Mouse (Mus musculus): ENCODE measurements around the gene Tmem117.

The Tmem117 gene

DNA sequence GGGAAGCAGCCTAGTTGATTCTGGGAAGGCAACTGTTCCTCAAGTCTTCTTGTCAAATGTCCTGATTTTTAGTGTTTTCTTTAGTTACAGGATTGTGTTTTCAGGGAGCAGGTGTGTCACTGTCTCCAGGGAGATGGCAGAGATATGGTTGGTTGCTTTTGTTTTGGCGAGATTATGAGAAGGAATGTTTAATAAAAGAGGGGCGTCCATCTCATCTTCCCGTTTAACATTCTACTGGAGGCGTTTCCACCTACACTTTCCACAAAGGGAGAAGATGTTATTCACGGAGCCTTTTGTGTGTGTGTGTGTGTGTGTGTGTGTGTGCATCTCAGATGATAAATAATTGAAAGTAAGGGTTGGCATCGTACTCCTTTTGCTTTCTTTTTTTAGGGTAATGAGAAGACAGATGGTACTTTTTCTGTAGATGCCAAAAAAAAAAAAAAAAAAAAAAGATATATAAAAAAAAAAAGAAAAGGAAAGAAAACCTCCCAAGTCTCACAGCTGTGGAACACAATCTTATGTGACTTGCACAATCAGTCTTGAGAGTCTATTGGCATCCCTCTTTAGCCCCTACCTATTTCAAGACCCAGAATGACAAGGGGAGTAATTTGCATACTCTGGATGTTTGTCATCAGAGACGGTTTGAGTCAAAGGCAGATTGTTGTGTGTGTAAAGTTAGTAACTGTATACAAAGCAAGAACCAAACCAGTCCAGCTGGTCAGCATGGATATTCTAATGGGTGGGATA is 142.0 kb downstream of the Tmem117 start:
- peak in 1 of 2 experiments; percentile 28 for DNase-seq (ENCODE audit: low spot score in 2 of 2)

DNA sequence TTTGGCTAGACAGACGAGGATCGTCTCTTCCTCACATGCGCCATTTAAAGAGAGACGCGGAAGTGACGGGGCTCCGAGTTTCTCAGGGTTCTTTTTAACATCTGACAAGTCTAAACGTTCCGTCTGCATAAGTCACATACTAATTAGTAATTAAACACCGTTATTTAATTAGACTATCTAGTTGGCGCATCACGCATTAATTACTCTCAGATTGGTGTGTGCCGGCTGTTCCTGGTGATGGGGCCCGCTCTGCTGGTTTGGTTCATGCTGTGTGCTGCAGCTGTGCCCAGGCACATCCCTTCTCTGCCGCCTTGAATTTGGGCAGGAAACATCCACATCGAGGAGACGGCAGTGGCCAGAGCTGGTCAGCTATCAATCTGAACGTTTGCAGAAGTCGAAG is 142.7 kb downstream of the Tmem117 start:
- DNase-seq (ENCODE audit: low spot score in 2 of 2), result no peak

DNA sequence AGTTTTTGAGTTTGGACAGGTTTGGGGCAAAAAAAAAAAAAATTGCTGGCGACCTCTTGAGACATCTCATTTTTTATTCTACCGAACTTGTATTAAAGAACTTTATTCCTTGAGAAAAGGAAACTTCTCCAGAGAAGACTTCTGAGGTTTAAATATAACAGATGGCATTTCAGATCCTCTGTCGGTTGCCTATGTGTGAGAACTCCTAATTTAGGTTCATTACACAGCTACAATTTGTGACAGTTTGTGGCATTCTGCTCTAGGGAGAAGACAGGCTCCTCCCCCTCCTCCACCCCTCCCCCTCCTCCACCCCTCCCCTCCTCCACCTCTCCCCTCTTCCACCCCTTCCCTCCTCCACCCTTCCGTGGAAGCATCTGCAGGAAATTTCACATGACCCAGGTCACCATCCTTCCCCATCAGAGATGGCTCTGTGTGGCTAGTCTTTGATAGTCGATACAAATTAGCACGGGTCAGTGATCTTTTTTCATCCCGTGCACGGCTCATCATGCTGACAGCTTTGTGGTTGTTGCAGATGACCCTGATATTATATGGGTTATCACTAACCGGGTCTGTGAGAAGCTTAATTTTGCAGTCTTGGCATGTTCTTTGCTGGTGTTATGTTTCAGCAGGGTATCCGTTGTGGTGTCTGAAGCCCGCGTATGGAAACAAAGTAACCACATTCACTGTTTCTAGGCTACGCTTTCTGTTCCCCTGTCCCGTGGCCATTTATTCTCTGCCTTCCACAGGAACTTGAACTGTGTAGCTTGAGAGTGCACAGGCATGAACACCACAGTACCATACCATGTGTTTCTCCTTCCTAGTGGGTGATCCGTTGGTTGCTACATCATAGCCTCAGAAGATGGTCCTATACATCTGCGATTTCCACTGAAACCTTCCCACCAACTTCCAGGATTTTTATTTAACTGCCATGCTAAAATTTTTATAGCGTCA is 147.4 kb downstream of the Tmem117 start:
- no peak for DNase-seq (ENCODE audit: low spot score in 2 of 2)

DNA sequence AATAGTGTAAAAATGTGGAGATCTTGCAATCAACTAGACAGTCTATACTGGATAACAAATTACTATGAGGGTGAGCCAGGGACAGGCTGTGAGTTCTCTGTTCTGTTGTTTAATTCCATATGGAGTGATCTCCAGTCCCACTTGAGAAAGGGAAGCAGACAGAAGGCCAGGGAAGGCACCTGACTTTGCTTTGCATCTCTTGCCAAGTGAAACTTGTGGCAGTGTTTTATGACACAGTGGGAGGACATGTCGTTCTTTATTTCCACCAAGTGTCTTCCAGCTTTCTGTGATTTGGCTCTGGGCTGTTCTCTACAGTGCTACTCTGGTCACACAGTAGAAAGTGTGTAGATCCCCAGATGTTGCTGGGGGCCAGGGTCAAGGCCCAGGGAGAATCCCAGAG is 152.5 kb downstream of the Tmem117 start:
- peak in 1 of 2 experiments; percentile 26 for DNase-seq (ENCODE audit: low spot score in 2 of 2)

DNA sequence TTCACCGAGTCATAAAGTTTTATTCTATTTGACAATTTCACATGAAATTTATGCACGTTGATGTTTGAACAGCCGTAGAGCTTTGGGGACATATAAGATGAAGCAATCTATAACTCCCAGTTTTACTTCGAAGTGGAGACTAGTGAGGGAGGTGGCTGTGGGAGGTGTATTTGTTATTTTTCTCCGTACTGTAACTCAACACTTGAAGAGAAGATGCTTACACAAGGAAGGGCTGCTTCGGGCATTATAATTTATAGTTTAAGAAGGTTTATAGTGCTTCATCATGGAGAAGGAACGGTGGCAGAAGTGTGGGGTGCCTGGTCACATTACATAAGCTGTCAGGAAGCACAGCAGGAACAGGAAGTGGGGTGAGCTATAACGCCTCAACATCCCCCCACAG is 164.4 kb downstream of the Tmem117 start:
- no peak for DNase-seq (ENCODE audit: low spot score in 2 of 2)

DNA sequence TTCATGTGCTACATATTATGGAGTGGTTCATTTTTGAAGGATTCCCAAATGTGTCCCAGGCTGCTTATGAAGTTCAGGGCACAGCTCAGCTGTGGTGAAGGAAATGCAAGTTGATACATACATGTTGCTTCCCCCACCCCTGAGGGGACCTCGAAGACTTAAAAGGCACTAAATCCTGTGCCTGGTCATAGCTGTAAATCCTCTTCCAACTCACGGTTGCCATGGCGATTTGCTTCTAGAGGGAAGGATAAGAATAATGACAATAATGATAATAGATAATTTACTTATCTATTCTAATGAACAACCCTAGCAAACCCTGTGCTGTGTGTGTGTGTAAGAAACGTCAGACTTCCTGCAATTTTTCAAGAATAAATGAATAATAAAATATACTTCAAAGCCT is 166.5 kb downstream of the Tmem117 start:
- no peak for DNase-seq (ENCODE audit: low spot score in 2 of 2)

DNA sequence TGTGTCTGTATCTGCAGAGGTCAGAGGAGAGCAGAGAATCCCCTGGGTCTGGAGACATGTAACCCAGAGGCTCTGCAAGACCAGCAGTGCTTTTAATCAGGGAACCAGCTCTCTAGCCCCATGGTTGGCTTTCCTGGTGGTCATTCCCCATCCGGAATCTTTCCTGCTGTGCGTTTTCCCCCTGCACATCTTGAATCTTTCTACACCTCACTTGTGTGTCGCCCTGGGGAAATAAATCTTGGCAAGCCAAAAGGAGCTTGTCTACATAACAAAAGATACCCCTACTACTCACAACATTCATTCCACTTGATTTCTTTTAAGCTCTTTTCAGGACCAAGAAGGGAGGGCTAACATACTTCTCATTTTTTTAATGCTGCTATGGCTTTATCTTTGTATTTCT is 169.2 kb downstream of the Tmem117 start:
- DNase-seq (ENCODE audit: low spot score in 2 of 2), result no peak

DNA sequence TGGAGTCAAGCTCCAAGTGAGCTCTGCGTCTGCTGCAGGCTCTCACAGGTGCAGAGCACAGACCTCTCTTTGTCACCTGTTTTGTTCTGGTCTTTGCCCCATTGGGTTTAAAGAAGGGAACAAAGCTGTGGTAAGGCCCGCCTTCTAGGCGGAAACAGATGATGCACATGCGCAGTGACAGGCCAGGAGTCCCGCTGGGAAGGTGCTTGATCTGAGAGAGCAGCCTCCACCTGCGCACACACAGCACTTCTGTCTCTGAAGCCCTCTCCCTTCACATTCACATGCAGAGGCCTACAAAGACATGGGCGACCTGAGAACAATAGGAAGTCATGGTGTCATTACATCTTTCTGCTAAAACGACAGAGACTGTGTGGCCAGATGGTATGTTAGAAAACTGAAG is 172.4 kb downstream of the Tmem117 start:
- DNase-seq (ENCODE audit: low spot score in 2 of 2), result no peak

DNA sequence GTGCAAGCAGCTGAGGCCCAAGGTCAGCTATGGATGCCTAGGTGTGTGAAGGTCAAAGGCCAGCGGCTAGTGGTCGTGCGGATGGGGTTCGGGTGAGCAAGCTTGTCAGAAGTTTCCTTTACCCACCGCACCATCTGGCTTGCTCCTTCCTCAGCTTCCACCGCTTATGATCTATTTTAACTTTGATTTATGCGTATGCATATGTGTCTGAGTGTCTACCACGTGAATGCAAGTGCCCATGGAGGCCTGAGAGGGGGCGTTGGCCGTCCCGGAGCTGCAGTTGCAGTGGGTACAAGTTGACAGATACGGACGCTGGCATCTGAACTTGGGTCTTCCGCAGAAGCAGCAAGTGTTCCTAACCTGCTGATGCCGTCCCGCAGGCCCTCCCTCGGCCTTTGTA is 173.8 kb downstream of the Tmem117 start:
- DNase-seq (ENCODE audit: low spot score in 2 of 2), result peak in 1 of 2 experiments; percentile 25

DNA sequence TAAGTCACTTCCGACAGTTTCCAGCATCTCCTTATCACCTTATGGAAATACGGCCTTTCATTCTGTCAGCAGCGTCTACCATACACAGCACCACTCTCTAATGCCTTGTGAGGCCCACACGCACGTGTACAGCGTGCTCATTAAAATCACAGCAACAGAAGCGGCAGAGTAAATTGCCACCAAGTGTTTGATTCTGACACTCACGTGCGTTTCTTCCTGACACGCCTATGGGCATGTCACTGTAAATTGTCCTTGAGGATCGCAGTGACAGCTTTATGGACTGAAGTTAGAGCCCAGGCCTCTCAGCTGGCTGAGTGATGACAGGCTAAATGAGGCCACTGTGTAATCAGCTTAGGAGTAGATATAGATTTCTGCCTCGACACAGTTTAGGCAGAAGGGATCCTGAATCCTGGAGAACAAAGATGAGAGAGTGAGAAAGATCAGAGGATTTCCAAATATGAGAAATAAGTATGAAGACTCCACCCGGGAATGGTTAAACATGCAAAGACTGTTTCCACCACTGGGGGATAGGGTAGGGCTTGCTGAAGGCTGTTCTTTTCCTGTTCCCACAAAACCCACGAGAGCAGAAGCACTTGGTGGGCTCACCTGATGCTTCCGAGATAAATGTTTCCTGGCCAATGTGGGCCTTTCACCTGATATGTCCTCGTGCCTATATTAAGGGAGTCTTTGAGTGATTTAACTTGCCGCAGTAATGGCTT is 174.8 kb downstream of the Tmem117 start:
- DNase-seq (ENCODE audit: low spot score in 2 of 2), result no peak

DNA sequence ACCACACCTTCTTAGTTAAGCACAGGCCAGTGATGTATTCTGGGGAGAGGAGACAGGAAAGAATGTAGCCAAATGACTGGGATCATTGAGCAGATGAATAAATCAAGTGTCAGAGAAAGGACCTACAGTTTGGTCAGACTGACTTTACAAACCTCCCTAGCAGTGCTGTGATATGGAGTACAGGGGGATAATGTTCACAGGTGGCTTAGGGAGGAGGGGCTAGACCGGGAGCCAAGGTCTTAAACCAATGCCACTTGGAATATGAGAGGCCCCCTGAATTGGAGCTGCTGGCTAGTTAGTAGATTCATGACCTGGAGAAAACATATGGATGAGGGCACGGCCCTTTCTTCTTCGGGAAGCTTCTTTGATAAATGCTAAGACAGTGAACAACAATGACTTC is 177.0 kb downstream of the Tmem117 start:
- DNase-seq (ENCODE audit: low spot score in 2 of 2), result no peak

DNA sequence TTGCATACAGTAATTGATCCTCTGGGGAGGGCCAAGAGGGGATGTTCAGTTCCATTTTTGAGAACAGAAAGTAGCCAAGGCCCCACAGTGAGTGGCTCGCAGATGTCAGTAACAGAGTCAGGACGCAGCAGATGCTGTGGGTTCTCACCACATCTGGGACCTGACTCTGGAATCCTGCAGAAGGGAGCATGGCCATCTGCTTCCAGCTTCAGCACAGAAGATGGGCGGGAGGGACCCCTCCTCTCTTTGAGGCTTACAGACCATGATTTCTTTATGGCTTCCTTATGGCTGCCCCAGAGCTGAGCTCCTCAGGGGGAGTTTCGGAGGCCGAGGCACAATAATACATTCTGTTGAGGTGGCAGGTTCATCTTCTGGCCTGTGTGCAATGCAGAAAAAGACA is 182.5 kb downstream of the Tmem117 start:
- no peak for DNase-seq (ENCODE audit: low spot score in 2 of 2)

DNA sequence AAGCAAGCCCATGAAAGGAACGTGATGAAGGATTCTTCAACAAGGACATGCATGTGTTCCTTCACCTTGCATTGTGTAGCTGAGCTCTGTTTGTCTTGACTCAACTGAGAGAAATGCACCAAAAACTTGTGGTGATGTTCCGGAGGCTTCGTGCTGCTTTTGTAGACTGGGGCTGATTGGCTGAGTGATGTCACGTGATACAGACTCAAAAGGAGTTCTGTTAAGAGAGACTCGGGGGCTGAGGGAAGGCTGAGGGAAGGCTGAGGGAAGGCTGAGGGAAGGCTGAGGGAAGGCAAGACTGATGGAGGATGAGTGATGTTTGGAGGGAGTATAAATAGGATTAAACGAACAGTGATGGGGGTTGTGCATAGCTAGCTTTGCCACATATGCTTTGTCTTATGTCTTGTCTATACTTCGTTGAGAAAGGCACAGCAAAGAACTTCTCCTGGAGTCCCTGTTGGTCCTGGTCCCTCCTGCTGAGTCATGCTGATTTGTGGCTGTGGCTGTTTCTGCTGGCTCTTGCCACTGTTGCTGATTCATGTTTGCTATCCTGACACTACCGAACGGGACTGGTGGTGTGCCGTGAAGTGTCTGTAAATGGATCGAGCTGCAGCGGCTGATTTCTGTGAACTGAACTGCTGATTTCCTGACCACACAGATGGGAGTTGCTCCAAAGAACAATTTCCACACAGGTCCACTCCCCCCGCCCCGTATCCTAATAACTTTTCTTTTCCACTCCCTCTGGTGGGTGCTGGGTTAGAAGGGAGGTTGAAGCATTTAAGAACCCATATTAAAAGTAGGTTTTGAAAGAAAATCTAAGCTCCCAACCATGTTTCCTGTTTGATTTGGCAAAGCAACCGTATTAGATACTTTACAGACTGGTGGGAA is 185.4 kb downstream of the Tmem117 start:
- DNase-seq (ENCODE audit: low spot score in 2 of 2), result no peak

DNA sequence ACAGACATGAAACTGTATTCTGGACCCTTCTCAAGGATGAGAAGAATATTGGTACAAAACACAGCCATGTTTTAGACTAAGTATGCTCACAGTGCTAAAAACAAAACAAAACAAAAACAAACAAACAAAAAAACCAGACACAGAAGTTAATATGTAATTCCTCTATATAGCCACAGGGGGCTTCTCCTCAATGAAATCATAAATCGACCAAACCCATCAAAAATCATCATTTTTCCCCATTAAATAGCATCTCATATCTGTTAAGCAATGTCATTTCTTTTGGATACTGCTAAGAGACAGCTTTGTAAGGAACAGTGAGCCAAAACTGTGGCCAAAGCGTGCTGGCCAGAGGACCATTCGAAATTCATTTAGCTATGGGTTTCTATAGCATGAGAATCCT is 206.6 kb downstream of the Tmem117 start:
- DNase-seq (ENCODE audit: low spot score in 2 of 2), result no peak

DNA sequence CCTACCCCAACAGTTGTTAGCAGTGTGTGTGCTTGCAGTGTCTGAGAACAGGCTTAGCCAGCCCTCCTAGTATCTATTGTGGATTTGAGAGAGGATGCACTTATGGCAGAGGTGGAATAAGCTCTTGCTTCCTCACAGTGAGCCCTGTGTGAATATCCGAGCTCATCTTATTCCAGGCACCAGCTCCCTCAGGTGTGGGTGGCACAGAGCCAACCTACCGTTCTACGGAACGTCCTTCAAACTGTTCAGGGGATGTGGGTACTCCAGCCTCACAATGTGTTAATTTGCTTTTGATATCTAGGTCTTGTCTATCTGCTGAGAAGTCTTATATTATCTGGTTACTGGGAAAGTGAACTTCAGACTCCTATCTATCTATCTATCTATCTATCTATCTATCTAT is 209.6 kb downstream of the Tmem117 start:
- DNase-seq (ENCODE audit: low spot score in 2 of 2), result no peak

DNA sequence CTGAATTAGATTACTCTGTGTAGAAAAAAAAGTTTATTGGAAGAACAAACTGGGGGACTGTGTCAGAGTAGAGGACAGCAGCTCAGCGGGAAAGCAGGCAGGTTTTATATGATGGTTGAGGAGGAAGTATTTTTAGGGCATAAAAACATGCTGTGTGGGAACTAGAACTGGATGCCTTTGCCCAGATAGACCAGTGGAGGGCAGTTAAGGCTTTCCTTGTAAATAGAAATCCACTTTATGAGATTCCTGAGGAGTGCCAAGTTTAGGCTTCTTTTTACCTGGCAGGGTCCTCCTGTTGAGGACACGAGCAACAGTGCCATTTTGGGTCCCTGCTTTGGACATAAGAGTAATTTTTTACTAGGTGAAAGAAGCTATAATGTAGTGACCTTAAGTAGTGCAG is 218.5 kb downstream of the Tmem117 start:
- DNase-seq (ENCODE audit: low spot score in 2 of 2), result peak in 1 of 2 experiments; percentile 33

DNA sequence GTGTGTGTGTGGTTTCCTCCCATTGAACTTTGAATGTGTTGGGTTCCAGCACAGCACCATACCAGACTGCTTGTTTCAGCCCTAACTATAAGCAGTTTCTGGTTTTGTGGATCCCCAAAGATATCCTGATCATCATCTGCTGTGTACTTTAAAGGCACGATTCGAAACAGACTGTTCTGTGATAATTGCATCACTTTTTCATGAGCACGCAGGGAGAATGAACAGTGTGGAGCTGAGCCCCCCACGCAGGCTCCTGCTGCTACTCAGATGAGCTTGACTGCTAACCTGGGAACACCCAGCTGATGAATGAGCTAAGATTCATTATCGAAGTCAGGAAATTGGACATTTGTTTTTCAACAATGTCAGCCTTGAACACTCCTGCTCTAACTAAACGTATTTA is 230.6 kb downstream of the Tmem117 start:
- DNase-seq (ENCODE audit: low spot score in 2 of 2), result peak; percentile 27 to 48

DNA sequence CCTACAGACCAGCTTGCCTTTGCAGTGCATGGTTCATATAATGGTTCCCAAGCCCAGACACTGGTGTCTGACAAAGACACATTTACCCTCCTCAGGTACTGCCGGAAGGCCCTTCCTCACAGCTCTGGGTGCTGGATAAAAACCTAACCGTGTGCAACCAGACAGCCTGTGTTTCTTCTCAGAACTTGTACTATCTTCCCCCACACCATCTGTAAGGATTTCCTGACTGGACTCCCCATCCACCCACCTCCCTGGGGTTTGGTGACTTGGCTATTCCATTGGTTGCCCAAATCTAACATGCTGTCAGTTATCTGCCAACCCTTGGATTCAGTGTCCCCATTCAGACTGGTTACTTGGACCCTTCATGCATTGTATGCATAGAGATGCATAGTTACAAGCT is 232.1 kb downstream of the Tmem117 start:
- DNase-seq (ENCODE audit: low spot score in 2 of 2), result peak in 1 of 2 experiments; percentile 17

DNA sequence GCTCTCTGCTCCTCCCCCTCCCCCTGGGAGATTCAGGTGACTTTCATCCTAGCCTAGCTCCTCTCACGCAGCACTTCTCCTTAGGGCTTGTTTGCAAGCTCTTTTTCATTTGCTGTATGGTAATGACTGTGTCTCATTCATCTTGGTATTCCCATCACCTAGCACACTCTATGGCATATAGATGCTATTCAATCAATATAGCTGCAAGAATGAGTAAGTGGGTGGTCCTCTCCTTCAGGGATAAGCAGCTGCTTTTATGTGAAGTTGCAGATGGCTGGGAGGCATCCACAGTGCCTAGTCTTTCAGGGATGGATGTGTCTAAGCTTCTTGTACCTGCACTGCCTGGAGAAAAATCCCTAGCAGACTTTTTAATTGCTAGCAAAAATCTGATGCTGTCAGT is 235.1 kb downstream of the Tmem117 start:
- no peak for DNase-seq (ENCODE audit: low spot score in 2 of 2)

DNA sequence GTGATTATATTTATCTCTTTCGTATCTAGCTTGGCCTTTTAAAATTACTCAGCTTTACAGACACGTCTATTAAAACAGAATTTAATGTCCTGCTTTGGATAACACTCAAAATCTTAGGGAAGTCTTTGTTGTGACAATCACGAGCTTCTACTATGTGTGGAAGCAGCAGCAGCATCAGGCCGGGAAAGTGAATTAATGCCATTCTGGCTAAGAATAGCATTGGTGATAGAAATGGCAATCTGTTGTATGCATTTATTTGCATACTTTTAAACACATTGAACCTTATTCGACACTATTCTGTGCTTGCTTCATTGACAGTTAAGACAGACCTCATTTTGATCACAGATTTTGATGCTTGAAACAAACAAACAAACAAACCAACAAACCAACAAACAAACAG is 239.3 kb downstream of the Tmem117 start:
- no peak for DNase-seq (ENCODE audit: low spot score in 2 of 2)

DNA sequence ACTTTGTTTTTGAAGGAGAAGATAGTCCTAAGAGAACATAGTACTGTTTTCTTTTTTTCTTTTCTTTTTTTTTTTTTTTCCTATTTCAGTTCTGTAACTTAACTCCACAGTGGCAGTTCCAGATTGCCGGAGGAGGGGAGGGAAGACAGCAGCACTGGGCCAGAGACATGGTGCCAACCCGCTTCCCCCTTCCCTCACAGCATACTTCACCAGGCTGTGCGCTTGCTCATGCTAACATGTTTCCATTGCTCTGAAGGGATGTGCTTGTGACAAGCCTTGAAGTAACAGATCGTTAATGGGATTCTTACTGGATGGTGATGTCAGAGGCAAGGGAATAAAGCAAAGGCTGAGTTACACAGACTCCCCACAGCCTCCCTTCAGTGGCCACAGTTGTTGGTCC is 256.0 kb downstream of the Tmem117 start:
- peak in 1 of 2 experiments; percentile 14 for DNase-seq (ENCODE audit: low spot score in 2 of 2)

All from left cerebral cortex, adult 9 months (tissue).